Mouse (Mus musculus) liver, embryonic 12.5 days (tissue): Measurements from ENCODE around the gene Ccdc6. TPM values are rescaled to one million over a fixed set of nuclear protein-coding genes. Genes with fewer than 3 reads are reported as not detected.

Experiments
- ATAC-seq: fragments of 200-750 bp; cut with Nextera tagmentation; 2 replicates; pipeline ENCODE4 v1.8.0; 2017; ENCODE audit warnings: moderate number of reproducible peaks, mild to moderate bottlenecking, moderate library complexity
- H3K27ac ChIP-seq: fragments of 300-500 bp; sonication (generic); 2 replicates; pipeline ENCODE4 v1.5.1; 2016; ENCODE audit warnings: mild to moderate bottlenecking
- H3K27me3 ChIP-seq: fragments of 300-500 bp; sonication (generic); replicated peaks from 2 replicates; pipeline ENCODE4 v1.6.1; 2016; ENCODE audit warnings: mild to moderate bottlenecking, moderate library complexity
- H3K36me3 ChIP-seq: fragments of 300-500 bp; sonication (generic); 2 replicates; pipeline ENCODE4 v1.6.1; 2016; ENCODE audit warnings: mild to moderate bottlenecking, moderate library complexity
- H3K4me1 ChIP-seq: fragments of 300-500 bp; sonication (generic); 2 replicates; pipeline ENCODE4 v1.6.1; 2016
- H3K4me2 ChIP-seq: fragments of 300-500 bp; sonication (generic); 2 replicates; pipeline ENCODE4 v1.6.1; 2016; ENCODE audit warnings: mild to moderate bottlenecking, moderate library complexity
- H3K4me3 ChIP-seq: fragments of 300-500 bp; sonication (generic); 2 replicates; pipeline ENCODE4 v1.5.1; 2016; ENCODE audit warnings: mild to moderate bottlenecking, moderate library complexity
- H3K9ac ChIP-seq: fragments of 300-500 bp; sonication (generic); 2 replicates; pipeline ENCODE4 v1.6.1; 2016; ENCODE audit warnings: mild to moderate bottlenecking, moderate library complexity
- H3K9me3 ChIP-seq: fragments of 300-500 bp; sonication (generic); replicated peaks from 2 replicates; pipeline ENCODE4 v1.6.1; 2016; ENCODE audit warnings: mild to moderate bottlenecking, moderate library complexity
- WGBS: fragments of 180-500 bp; shearing (Covaris S2); methylation state at CpG from one replicate; pipeline ENCODE4 v1.1.7; 2016; ENCODE audit not compliant: insufficient replicate concordance; 5-methylcytosine and 5-hydroxymethylcytosine counted together
- polyA plus RNA-seq: library from polyadenylated mRNA; unstranded; fragments of >200 nt; fragmentation: Nextera tagmentation; extraction: Ambion mirVana; gene quantifications from 2 replicates; pipeline ENCODE4 v1.2.1, GENCODE M21; 2016

The Ccdc6 gene
- polyA plus RNA-seq, 1 experiment from 2014 or later, result 9.5 TPM

DNA sequence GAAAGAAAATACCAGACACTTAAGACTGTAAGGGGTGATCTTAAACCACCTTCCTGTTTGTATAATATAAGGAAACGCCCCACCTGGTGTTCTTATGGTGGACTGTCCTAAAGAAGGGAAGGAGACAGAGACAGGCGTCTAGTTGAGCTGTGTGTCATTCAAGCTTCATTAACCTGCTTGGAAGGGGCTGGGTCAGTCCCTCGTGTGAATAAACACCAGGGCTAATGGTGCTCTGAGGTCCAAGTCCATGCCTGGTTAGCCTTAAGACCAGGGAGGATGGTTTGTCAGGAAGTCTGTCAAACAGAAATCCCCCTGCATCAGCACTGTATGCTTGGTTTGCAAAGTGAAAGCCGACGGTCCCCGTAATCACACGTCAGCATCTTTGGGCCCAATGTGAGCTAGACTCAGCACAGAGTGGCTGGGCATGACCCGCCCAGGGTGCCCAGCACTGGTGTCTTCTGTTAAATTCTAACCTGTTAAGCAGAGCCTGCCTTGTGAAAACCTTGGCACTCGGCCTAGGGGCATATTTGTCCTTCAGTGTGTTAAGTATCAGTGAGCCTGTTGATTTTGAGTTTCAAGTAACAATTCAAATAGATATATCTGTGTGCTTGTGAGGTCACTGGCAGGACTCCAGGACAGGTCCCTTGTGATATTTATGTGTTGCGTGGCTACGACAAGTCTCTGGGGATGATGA lies 84.5 kb downstream of the Ccdc6 start:
- Histone ChIP-seq H3K4me3 (no peak overlapping the region), H3K36me3 (peaks cover 70% of the 10 kb centered on the region), H3K9me3 (no peaks in the 10 kb centered on the region), H3K4me2 (no peak overlapping the region), H3K4me1 (peaks cover 29% of the 10 kb centered on the region), H3K27me3 (no peaks in the 10 kb centered on the region), H3K9ac (no peak overlapping the region), H3K27ac (no peak overlapping the region)
- WGBS, result 64% methylated on average over 11 of the region's 11 CpGs
- ATAC-seq, result no peak

DNA sequence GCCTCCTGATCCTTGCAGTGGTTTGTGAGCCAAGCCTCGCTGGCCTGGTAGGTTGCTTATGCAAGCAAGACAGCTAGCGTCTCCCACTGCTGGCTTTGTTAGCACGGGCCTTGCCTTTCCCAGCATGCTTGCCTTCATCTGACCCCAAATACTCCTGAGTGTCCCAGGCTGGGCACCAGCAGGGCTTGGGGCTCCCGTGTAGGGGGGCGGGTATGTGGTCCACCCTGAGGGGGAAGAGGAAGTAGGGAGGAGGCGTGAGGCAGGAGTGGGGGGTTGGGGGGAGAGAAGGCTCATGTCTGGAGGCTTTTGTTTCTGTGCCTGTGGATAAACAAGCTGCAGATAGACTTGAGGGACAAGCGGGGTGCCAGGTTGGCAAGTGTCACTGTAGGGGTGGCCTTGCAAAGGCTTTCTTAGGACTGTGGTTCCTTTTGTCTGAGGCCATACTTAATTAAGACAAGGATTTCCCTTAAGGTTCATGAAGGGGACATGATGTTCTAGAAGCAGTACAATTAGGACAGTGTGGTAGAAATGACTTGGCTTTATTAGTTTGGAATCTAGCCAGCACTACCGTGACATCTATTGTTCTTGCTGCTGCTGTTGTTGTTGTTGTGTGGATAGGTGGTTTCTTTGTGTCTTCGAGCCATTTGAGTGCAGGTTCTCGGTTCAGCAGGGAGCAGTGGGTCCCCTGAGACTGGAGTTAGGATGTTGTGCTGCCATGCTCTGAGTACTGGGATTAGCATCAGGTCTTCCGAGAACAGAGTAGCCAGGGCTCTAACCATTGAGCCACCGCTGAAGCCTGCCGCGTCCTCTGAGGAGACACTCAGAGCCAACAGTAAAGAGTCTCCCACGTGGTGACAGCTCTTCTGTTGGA lies 86.5 kb downstream of the Ccdc6 start:
- Histone ChIP-seq H3K4me1 (peaks cover 29% of the 10 kb centered on the region), H3K27ac (no peak overlapping the region), H3K27me3 (no peaks in the 10 kb centered on the region), H3K4me3 (no peak overlapping the region), H3K9me3 (no peaks in the 10 kb centered on the region), H3K4me2 (no peak overlapping the region), H3K9ac (no peak overlapping the region), H3K36me3 (peaks cover 72% of the 10 kb centered on the region)
- ATAC-seq, result no peak
- 72% methylated on average over 15 of the region's 15 CpGs for WGBS

DNA sequence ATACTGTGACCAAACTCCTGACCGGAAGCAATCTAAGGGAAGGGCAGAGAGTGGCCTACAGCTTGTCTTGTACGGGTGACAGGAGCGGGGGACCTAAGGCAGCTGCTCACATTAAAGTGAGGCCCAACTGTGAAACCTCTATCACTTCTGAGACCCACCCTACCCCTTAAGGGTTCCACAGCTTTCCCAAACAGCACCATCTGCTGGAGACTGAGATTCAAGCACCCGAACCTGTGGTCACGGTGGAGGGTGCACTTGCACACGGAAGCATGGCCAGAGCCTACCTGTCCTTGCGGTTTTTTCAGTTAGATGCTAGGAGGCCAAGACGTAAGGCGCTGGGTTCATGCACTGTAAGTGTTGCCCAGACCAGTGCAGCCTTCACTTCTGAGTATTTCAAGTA lies 89.2 kb downstream of the Ccdc6 start:
- Histone ChIP-seq H3K27me3 (no peaks in the 10 kb centered on the region), H3K4me2 (no peak overlapping the region), H3K4me3 (no peak overlapping the region), H3K4me1 (peaks cover 21% of the 10 kb centered on the region), H3K27ac (no peak overlapping the region), H3K9me3 (no peaks in the 10 kb centered on the region), H3K36me3 (peaks cover 85% of the 10 kb centered on the region), H3K9ac (no peak overlapping the region)
- 0 out of 2 replicates have a peak, but pooled peaks have one; percentile 45 for ATAC-seq
- 72% methylated on average over 9 of the region's 9 CpGs for whole genome bisulfite sequencing

DNA sequence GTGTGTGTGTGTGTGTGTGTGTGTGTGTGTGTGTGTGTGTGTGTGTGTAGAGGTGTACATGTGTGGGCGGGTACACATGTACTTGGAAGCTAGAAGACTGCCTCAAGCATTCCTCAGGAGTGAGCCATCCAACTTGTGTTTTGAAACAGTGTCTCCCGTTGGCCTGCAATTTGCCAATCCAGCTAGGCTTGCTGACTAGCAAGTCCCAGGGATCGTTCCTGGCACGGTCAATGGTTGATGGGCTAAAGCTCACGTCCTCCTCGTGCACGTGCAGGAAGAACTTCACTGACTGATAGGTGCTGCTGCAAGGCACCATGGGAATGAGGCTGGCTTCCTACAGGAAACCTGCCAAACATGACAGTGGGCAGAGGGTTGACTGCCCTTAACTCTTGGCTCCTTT lies 89.7 kb downstream of the Ccdc6 start:
- no peaks in the 10 kb centered on the region for H3K9me3 ChIP-seq
- H3K4me2 ChIP-seq, result no peak overlapping the region
- peaks cover 17% of the 10 kb centered on the region for H3K4me1 ChIP-seq
- no peaks in the 10 kb centered on the region for H3K27me3 ChIP-seq
- H3K9ac ChIP-seq, result no peak overlapping the region
- no peak overlapping the region for H3K27ac ChIP-seq
- WGBS, result 89% methylated on average over 7 of the region's 7 CpGs
- 0 out of 2 replicates have a peak, but pooled peaks have one; percentile 9 for ATAC-seq
- H3K36me3 ChIP-seq, result peaks cover 85% of the 10 kb centered on the region
- H3K4me3 ChIP-seq, result no peak overlapping the region

DNA sequence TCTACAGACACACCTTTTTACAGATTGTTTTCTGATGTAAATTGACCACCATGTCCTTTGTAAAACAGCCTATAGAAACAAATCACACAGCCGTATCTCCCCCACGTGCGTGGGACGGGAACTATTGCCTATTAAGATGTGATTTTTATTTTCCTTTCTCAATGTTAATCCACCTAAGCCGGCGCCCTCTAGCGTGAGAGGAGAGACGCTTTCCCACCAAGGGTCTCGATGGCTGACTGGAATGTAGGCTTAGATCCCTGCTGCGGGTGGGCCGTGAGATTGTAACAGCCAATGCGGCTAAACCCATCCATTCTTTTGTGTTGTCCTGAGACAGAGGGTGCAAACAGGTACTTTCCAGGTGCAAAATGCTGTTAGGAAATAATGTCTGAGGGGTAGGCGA lies 92.9 kb downstream of the Ccdc6 start:
- no peaks in the 10 kb centered on the region for H3K9me3 ChIP-seq
- H3K4me3 ChIP-seq, result no peak overlapping the region
- peaks cover 80% of the 10 kb centered on the region for H3K36me3 ChIP-seq
- WGBS, result 83% methylated on average over 13 of the region's 13 CpGs
- ATAC-seq, result no peak
- no peak overlapping the region for H3K27ac ChIP-seq
- H3K9ac ChIP-seq, result no peak overlapping the region
- H3K27me3 ChIP-seq, result no peaks in the 10 kb centered on the region
- H3K4me1 ChIP-seq, result peaks cover under 1% of the 10 kb centered on the region
- no peak overlapping the region for H3K4me2 ChIP-seq

DNA sequence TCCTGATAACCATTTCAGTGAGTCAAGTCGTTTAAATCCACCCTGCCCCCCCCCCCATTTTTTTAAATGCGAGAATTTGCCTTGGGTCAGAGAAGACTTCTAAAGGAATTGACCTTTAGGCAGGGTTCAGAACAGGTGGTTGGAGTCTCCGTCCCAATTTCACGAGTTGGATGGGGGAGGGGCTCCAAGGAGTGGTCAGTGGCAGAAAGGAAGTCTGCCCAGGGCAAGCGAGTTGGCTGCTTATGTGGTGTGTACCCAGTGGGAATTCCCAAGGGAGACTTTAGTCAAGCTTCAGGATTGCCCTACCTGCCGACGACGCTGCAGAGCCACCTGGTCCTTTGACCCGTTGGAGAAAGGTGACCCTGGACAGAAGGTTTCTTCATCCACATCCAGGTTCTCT lies 97.4 kb downstream of the Ccdc6 start:
- 67% methylated on average over 9 of the region's 9 CpGs for WGBS

DNA sequence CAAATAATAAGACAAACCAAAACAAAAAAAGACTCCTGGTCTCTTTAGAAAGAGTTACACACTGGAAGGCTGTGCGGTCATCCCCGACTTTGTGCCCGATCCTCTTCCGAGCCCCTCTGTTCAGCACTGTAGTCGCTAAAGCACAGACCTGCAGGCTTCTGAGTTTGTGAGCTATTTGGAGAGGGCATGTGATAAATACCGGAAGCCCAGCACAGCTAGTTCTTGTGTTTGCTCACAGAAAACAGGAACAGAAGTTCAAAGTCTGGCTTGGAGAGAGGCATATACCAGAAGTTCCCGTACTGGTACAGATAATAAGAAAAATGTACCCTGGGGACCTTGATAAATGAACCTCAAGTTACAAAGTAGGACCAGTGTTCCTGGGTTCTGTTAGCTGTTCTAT lies 98.4 kb downstream of the Ccdc6 start:
- peak; percentile 62; the same call in 1 of the 2 replicates for ATAC-seq
- H3K4me3 ChIP-seq, result no peak overlapping the region
- H3K4me1 ChIP-seq, result peaks cover 14% of the 10 kb centered on the region
- peak overlapping the region; percentile 62 for H3K27ac ChIP-seq
- H3K27me3 ChIP-seq, result no peaks in the 10 kb centered on the region
- no peaks in the 10 kb centered on the region for H3K9me3 ChIP-seq
- no peak overlapping the region for H3K9ac ChIP-seq
- 51% methylated on average over 7 of the region's 7 CpGs for WGBS
- no peak overlapping the region for H3K4me2 ChIP-seq
- H3K36me3 ChIP-seq, result peaks cover 34% of the 10 kb centered on the region

More for the DNA sequence above, 97.4 kb downstream of the Ccdc6 start:
- H3K27me3 ChIP-seq, result no peaks in the 10 kb centered on the region
- H3K27ac ChIP-seq, result no peak overlapping the region
- H3K4me3 ChIP-seq, result no peak overlapping the region
- H3K4me1 ChIP-seq, result peaks cover 14% of the 10 kb centered on the region
- no peak overlapping the region for H3K9ac ChIP-seq
- no peaks in the 10 kb centered on the region for H3K9me3 ChIP-seq
- peaks cover 44% of the 10 kb centered on the region for H3K36me3 ChIP-seq
- no peak for ATAC-seq
- H3K4me2 ChIP-seq, result no peak overlapping the region

DNA sequence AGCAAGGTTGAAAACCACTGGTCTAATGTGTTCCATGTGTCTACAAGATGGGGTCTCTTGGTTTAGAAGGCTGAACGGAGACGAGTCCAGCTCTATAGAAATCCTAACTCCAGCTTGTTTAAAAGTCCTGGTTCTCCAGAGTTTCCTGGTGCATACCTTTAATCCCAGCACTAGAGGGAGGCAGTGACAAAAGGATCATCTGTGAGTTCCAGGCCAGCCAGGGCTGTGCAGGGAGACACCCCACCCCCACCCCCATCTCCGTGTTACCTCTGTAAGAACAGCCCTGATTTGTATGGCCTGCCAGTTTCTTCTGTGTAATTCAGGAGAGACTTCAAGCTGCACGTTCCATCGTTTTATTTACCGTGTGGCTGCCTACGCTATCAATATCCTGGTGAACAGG lies 98.9 kb downstream of the Ccdc6 start:
- 47% methylated on average over 7 of the region's 7 CpGs for WGBS
- Histone ChIP-seq H3K27ac (peak overlapping the region; percentile 62; the same call in 1 of the 2 replicates), H3K36me3 (peaks cover 30% of the 10 kb centered on the region), H3K4me2 (no peak overlapping the region), H3K9me3 (no peaks in the 10 kb centered on the region), H3K4me3 (no peak overlapping the region), H3K9ac (no peak overlapping the region), H3K4me1 (peaks cover 14% of the 10 kb centered on the region), H3K27me3 (no peaks in the 10 kb centered on the region)
- ATAC-seq, result peak; percentile 37; the same call in 1 of the 2 replicates

DNA sequence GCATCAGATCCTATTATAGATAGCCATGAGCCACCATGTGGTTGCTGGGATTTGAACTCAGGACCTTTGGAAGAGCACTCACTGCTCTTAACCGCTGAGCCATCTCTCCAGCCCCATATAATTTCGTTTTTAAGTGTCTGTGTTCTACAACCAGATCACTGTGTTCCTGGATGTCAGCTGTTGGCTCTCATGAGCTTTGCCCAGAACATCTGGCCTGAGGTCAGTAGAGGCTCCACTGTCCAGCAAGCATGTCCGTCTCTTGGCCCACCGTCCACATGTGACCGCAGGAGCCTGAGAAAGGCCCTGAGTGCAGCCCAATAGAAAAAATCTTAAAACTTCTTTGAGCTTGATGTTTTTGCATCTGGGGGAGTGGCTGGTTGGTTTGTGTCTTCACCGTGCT lies 99.7 kb downstream of the Ccdc6 start:
- no peak for ATAC-seq
- Histone ChIP-seq H3K36me3 (peaks cover 22% of the 10 kb centered on the region), H3K9me3 (no peaks in the 10 kb centered on the region), H3K27ac (no peak overlapping the region), H3K4me3 (no peak overlapping the region), H3K4me1 (peaks cover 14% of the 10 kb centered on the region), H3K27me3 (no peaks in the 10 kb centered on the region), H3K4me2 (no peak overlapping the region), H3K9ac (no peak overlapping the region)
- 77% methylated on average over 6 of the region's 6 CpGs for WGBS

DNA sequence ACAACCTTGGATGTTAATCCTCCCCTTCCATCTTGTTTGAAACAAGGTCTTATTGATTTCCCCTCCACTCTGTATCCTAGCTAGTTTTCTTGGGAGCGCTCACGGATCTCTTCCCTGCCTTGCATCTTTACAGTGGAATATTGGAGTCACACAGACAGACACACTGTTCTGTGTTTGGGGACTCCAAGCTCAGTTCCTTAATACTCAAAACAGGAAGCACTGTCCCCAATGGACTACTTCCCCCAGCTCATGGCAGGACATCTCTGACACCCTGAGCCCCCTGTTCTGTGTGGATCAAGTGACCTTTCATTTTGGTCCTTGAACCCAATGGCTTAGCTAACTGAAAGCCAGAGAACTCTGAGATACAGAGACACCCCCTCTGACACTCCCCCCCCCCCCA lies 100.7 kb downstream of the Ccdc6 start:
- H3K36me3 ChIP-seq, result peaks cover 14% of the 10 kb centered on the region
- H3K9ac ChIP-seq, result no peak overlapping the region
- no peak overlapping the region for H3K4me2 ChIP-seq
- no peak overlapping the region for H3K4me3 ChIP-seq
- H3K9me3 ChIP-seq, result no peaks in the 10 kb centered on the region
- H3K27ac ChIP-seq, result no peak overlapping the region
- peaks cover 14% of the 10 kb centered on the region for H3K4me1 ChIP-seq
- no peaks in the 10 kb centered on the region for H3K27me3 ChIP-seq
- no peak for ATAC-seq
- WGBS, result 75% methylated on average over 2 of the region's 2 CpGs

DNA sequence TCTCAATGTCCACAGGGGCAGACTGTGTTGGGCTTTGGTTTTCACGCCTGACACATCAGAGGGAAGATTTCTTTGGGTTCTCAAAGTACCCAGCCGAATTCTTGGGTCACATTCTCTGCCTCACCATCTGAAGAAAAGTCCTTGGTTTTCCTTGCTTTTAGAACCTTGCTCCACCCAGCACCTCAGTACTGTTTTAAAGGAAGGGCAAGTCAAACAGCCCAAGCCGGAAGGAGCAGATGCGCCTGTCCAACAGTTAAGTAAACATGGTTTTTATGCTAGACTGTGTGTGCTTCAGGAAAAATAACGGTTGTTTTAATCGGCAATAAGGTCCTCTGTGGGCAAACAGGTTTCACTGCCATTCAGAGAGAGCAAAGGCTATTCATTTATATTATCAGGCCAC lies 101.1 kb downstream of the Ccdc6 start:
- H3K4me3 ChIP-seq, result no peak overlapping the region
- ATAC-seq, result no peak
- no peaks in the 10 kb centered on the region for H3K9me3 ChIP-seq
- H3K4me1 ChIP-seq, result peaks cover 14% of the 10 kb centered on the region
- H3K27me3 ChIP-seq, result no peaks in the 10 kb centered on the region
- 0 out of 2 replicates have a peak, but pooled peaks cover 10% of the 10 kb centered on the region for H3K36me3 ChIP-seq
- no peak overlapping the region for H3K9ac ChIP-seq
- H3K27ac ChIP-seq, result no peak overlapping the region
- no peak overlapping the region for H3K4me2 ChIP-seq
- 75% methylated on average over 6 of the region's 6 CpGs for WGBS

DNA sequence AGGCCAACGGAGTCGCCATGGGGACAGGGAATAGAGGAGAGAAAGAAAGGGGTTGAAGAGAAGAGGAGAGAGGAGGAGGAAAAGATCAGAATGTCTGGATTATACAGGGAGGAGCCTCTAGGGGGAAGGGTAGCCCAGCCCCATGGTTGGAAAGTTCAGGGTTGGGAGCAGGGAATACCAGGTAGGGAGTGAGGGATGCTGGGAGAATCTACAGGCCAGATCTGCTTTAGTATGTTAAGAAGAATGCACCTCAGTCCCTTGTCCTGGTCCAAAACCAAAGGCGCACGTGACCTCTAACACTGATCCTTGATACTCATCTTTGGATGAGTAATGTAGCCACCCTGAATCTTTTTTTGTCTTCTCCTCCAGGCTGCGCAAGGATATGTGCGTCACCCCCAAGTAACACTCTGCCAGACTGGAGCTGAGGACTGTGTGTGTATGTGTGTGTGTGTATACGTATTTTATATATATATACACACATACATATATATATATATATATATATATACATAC lies 102.1 kb downstream of the Ccdc6 start:
- Histone ChIP-seq H3K9me3 (no peaks in the 10 kb centered on the region), H3K36me3 (0 out of 2 replicates have a peak, but pooled peaks cover 1% of the 10 kb centered on the region), H3K4me1 (peaks cover 14% of the 10 kb centered on the region), H3K4me3 (no peak overlapping the region), H3K27ac (no peak overlapping the region), H3K4me2 (no peak overlapping the region), H3K27me3 (no peaks in the 10 kb centered on the region), H3K9ac (no peak overlapping the region)
- no peak for ATAC-seq
- 81% methylated on average over 7 of the region's 7 CpGs for WGBS
